Mouse (Mus musculus): ENCODE results near the gene Zbtb25.

The Zbtb25 gene

DNA sequence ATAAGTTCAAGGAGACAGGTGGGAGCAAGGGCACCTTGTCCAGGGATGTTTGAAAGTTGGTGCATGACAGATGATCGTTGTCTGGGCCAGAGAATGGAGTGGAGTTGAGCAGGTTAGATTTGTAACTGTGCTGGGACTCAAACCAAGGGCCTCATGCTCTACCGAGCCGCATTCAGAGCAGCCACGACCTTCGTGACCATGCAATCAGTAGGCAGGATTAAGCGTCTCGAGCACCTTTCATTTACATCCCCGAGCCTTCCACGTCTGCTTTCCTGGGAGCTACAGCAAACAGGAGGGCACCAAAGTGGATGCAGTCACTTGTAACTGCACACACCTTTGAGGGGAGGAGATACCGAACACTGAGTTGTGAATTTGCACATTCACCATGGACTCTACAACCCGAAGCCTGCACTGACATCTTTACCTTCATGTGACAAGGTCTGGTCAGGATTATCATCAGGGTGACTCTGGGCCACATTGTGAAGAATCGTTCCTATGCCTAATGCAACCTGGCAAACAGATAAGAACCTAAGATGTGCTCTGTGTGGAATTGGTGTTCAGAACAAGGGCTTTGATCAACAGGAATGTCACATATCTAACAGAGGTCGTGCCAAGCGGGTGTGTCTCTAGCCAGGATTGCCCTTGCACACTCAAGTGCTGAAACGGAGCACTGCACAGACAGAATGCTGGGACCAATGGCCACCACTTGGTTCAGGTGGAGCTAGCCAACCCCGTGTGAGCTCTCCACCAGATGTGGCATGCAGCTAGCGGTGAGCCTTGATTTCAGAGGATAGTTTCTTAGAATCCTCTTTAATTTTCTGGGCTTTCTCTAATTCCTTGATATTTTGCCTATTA lies 33.1 kb downstream of the Zbtb25 start:
- DNase-seq, result no peak

GRCm38 (mm10) chr12:76335641-76336040 lies 33.8 kb downstream of the Zbtb25 start:
- no peak for DNase-seq

GRCm38 (mm10) chr12:76333688-76334087 lies 35.7 kb downstream of the Zbtb25 start:
- DNase-seq, result no peak

DNA sequence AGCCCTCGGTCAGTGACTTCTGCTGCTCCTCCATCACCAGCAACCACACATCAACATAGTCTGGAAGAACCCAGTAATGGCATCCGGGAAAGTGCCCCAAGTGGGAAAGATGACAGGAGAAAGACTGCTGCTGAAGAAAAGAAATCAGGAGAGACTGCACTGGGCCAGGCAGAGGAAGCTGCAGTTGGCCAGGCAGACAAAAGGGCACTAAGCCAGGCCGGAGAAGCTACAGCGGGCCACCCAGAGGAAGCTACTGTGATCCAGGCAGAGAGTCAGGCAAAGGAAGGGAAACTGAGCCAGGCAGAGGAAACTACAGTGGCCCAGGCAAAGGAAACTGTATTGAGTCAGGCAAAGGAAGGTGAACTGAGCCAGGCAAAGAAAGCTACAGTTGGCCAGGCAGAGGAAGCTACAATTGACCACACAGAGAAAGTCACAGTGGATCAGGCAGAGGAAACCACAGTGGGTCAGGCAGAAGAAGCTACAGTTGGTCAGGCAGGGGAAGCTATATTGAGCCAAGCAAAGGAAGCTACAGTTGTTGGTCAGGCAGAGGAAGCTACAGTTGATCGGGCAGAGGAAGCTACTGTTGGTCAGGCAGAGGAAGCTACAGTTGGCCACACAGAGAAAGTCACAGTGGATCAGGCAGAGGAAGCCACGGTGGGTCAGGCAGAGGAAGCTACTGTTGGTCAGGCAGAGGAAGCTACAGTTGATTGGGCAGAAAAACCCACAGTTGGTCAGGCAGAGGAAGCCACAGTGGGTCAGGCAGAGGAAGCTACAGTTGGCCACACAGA lies 40.6 kb downstream of the Zbtb25 start:
- DNase-seq, result no peak

- DNase-seq, result no peak
Measured at GRCm38 (mm10) chr12:76326437-76327220, 42.8 kb downstream of the Zbtb25 start.

DNA sequence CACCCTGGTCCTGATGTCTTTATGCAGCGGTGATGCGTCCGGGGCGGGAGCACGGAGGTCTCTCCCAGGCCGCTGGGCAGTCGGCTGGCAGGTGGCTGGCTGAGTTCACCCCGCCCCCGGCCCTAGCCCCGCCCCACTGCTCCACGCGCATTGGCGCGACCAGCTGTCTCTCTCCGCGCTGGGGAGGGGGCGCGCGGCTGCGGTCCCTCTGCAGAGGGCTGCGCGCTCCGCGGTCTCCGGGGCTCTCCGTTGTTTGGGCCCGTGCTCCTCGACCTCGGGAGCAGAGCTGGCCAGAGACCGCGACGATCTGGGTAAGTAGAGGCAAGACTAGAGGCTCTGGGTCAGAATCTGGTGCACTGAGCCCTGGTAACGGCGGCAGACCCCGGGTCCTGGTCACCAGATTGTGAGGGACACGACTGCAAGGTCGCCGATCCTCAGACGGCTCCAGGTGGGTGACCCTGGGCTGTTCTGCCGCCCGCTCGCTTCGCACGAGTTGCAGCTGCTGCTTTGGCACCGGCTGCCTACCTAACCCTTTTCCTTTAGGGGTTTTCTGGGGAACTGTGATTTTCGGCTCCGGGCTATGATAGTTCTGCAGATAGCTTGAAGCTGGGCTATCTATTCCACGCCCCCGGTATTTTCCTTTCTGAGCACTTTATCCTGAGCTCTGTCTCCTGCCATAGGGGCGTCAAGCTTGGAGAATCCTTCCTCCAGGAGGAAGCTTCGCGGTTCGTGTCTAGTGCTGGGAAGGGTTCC lies 44.5 kb downstream of the Zbtb25 start, which contains the start of gene Akap5:
TSS of gene Akap5 (plus strand) at position 213 of the 753 bp plus-strand sequence.
- peak; percentile 35 to 54 for DNase-seq

- DNase-seq, result no peak
Measured at GRCm38 (mm10) chr12:76318282-76319212, 50.9 kb downstream of the Zbtb25 start.

DNA sequence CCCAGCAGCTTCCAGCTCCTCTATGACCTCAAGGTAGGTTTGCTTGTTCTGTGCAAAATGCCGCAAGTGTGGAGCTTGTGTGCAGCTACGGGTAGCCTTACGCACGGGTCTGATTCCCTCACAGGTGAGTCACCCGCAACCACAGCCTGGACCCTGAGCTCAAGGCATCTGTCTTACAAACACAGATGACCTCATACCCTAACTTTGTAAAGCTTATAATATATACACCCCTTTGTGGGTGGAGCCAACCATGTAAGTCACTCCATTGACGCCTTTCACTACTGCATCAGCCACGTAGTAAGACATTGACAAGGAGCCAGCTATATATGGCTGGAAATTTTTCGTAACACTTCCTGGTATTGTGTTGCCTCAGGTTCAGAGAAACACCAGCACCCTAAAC lies 57.5 kb downstream of the Zbtb25 start:
- DNase-seq, result no peak

DNA sequence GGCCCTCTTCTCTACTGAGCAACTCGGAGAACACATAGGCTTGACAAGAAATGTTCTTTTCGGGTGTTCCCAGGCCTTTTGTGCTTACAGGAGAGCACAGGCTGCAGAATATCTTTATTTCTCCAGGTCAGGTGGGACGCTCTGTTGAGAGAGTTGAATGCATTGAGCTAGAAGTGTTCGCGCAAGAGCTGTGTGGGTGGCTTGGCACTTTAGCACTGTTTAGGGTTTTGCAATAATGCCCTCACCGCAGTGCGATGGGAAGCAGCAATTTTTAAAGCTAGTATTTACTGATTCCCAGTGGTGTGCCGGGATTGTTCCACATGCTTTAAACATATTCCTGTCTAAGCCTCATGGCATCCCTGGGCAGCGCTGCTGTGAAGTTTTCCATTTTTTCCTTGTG lies 58.2 kb downstream of the Zbtb25 start:
- DNase-seq, result no peak

DNA sequence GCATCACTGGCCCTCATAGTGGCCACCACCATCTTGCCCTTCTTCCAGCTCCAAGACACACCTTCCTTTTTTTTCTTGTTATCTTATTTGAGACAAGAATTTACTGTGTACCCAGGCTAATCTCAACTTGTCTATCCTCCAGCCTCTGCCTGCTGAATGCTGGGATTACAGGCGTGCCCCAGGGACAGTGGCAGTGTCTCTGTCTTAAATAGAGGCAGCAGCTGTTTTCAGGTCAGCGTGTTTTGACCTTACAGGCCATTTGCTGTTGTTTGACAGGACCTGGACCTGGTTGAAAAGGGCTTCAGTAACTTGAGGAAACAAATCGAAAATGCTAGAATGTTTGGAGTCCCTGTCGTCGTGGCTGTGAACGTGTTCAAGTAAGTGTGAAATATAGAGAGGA lies 58.8 kb downstream of the Zbtb25 start:
- DNase-seq, result no peak

DNA sequence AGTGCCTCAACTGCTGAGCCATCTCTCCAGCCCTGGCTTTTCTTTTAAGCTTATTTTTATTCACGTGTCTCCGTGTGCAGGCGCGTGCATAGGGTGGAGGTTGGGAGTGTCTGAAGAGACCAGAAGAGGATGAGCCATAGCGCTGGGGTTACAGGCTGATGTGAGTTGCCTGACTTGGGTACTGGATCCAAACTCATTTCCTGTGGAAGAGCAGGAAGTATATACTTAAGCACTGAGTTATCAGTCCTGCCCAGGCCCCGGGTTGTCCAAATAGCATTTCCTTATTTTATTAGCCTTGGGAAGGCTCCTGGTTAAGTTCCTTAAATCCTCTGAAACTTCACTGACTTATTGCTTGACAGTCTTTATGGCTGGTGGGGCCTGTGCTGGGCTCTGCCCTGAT lies 59.4 kb downstream of the Zbtb25 start:
- DNase-seq, result no peak

DNA sequence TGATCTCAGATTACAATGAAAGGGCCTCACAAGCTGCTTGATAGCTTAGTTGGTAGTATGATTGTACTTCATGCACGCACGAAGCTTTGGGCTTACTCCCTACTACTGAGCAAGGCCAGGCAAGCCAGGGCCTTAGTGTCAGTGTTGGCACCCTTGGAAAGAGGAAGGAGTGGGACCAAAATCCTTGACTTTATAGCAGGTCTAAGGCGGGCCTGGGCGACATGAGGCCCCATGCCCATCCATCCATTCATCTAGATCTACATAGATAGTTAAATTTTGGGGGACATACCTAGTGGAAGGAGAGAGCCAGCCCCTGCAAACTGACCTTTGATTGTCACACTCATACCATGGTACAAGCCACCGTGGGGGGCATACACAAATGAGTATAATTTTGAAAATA lies 61.0 kb downstream of the Zbtb25 start:
- no peak for DNase-seq

GRCm38 (mm10) chr12:76307964-76308363 lies 61.4 kb downstream of the Zbtb25 start:
- DNase-seq, result no peak

- no peak for DNase-seq
Measured at GRCm38 (mm10) chr12:76306852-76307561, 62.4 kb downstream of the Zbtb25 start.

DNA sequence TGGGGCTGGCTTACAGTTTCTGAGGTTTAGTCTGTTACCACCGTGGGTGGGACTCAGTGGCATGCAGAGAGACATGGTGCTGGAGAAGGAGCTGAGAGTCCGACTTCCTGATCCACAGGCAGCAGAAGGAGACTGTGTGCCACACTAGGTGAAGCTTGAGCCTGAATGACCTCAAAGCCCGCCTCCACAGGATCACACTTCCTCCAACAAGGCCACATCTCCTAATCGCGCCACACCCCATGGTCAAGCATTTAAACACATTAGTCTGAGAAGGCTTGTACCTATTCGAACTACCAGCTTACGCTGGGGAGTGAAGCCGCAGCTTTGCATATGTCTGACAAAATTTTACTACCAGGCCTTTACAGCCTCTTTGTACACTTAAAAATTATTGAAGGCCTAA lies 64.3 kb downstream of the Zbtb25 start:
- no peak for DNase-seq

- DNase-seq, result peak; percentile 41 to 53
Measured at GRCm38 (mm10) chr12:76304199-76304598, 65.2 kb downstream of the Zbtb25 start.

DNA sequence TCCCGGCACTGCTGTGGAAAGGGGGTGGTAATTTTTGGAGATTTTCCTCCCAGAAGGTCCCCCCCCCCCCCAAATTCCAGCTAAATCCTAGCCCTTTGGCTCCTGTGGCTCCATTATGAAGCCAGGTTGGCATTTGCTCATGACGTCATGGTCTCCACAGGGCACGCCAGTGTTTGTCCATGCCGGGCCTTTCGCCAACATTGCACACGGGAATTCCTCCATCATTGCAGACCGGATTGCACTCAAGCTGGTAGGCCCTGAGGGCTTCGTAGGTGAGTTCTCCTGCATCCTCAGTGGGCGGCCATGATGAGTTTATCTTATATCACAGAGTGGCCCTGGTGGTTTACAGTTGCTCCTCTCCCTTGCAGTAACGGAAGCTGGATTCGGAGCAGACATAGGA lies 65.9 kb downstream of the Zbtb25 start:
- peak; percentile 77 to 80 for DNase-seq

DNA sequence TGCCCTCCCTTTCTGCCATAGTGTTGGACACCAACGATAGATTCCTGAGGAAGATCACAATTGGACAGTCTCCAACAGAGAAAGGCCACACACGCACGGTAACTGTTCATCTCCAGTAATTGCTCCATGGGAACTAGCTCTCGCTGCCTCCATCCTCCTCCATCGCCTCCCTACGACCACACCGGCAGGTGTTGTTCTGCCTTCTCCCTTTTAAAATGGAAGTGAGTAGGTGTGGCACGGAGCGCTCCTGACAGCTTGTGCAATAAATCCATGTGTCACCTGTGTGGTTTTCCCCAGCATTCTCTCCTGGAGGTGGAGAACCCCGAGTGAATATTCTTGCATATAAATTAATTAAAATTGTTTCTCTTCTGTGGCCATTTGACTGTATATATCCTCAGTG lies 69.0 kb downstream of the Zbtb25 start:
- DNase-seq, result no peak

DNA sequence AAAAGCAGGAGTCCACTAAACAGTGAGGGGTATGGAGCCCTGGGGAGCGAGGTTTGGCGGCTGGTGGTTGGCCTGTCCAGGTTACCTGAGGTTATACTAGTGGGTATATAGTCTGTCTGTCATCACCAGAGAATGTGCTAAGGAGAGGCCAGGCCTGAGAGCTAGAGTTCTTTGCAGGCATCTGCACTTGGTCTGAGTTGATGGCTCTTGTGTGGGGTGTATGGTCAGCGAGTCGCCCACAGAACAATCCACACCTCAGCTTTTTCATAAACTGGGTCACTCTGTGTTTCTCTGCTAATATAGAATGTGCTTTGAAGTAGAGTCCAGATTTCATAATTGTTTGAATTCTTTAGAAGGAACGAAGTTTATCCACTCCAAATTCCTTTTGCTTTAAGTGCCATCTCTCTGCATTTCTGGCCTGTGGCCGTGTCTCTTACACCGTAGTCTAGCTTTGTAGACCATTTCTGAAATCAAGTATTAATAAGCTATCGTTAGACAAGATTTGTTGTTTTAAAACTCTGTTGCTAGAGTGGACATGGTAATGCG lies 70.0 kb downstream of the Zbtb25 start:
- no peak for DNase-seq

DNA sequence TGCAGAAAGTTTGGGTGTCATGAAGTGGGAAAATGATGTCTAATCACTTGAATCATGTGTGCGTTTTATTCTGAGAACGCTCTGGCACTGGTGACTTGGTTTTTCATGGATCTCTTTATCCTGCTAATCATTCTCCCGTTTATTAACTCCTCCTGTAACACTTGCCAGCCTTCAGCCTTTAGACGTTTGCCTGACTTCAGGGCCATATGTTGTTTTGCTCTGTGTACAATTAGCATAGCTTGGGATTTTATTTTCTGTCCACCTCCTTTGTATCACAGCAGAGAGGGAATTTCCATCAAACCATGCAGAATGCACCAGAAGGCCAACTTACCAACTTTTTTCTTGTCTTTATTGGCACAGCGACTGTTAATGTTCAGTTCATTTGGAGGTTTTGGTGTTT lies 71.6 kb downstream of the Zbtb25 start:
- DNase-seq, result no peak
